Mouse (Mus musculus) heart, adult 18-20 months (tissue): ENCODE measurements around the gene Wnt10b. TPM values are rescaled to one million over a fixed set of nuclear protein-coding genes. Genes with fewer than 3 reads are reported as not detected.
"Not testable (repeated sequence)": the region's sequence is repeated elsewhere in the genome, so short reads cannot be mapped to it uniquely, and the experiment has no call there.

ENCODE experiments used
- DNase-seq, 2 experiments: peaks; one replicate each; pipeline ENCODE4 v3.0.0; 2021 to 2022; ENCODE audit warnings: mixed read lengths in 1 of 2
- long read RNA-seq, 2 experiments: library from polyadenylated mRNA; stranded (forward); transcript quantifications; one replicate each; pipeline ENCODE4 v2.0.0; 2021
- total RNA-seq, 2 experiments: library from RNA; stranded (reverse); gene quantifications; 2 replicates each; pipeline ENCODE4 v1.2.3; 2021

The Wnt10b gene
- under 1 TPM; 0.10 to 0.20 TPM for total RNA-seq
- long read RNA-seq, experiment 1, result 0 reads
- long read RNA-seq, experiment 2, result 0 reads

GRCm38 (mm10) chr15:98777762-98778161 lies at the start of gene Wnt10b:
Wnt10b (minus strand) TSS chr15:98778150.
- peak in 1 of 2 experiments; percentile 38 for DNase-seq

- no peak for DNase-seq
Observed at GRCm38 (mm10) chr15:98827611-98828011, 49.7 kb upstream of the Wnt10b start.

- DNase-seq, result no peak
Observed at GRCm38 (mm10) chr15:98823434-98823833, 45.5 kb upstream of the Wnt10b start.

- DNase-seq, result no peak
Observed at GRCm38 (mm10) chr15:98822147-98822546, 44.2 kb upstream of the Wnt10b start.

GRCm38 (mm10) chr15:98821403-98821802 lies 43.5 kb upstream of the Wnt10b start:
- peak in 1 of 2 experiments; percentile 44 for DNase-seq

- no peak for DNase-seq
Observed at GRCm38 (mm10) chr15:98820937-98821336, 43.0 kb upstream of the Wnt10b start.

GRCm38 (mm10) chr15:98818171-98818570 lies 40.2 kb upstream of the Wnt10b start:
- DNase-seq, result no peak

GRCm38 (mm10) chr15:98812741-98813424 lies 34.9 kb upstream of the Wnt10b start:
- no peak for DNase-seq

GRCm38 (mm10) chr15:98810212-98810611 lies 32.3 kb upstream of the Wnt10b start:
- not testable (repeated sequence) for DNase-seq

GRCm38 (mm10) chr15:98809390-98809789 lies 31.4 kb upstream of the Wnt10b start, which contains the start of gene Ddn:
Ddn (minus strand) TSS chr15:98809490.
- DNase-seq, result no peak

GRCm38 (mm10) chr15:98808651-98809134 lies 30.7 kb upstream of the Wnt10b start:
- no peak for DNase-seq

GRCm38 (mm10) chr15:98807895-98808650 lies 30.1 kb upstream of the Wnt10b start:
- DNase-seq, result peak; percentile 42 to 60

- DNase-seq, result no peak
Observed at GRCm38 (mm10) chr15:98806809-98807770, 29.1 kb upstream of the Wnt10b start.

GRCm38 (mm10) chr15:98806071-98806808 lies 28.3 kb upstream of the Wnt10b start:
- no peak for DNase-seq

GRCm38 (mm10) chr15:98805324-98806040 lies 27.5 kb upstream of the Wnt10b start:
- DNase-seq, result peak; percentile 71 to 85

- peak; percentile 72 to 90 for DNase-seq
Observed at GRCm38 (mm10) chr15:98804054-98804453, 26.1 kb upstream of the Wnt10b start.

GRCm38 (mm10) chr15:98802926-98803325 lies 25.0 kb upstream of the Wnt10b start:
- no peak for DNase-seq

GRCm38 (mm10) chr15:98799396-98799795 lies 21.4 kb upstream of the Wnt10b start:
- peak; percentile 57 to 91 for DNase-seq

GRCm38 (mm10) chr15:98798903-98799302 lies 21.0 kb upstream of the Wnt10b start:
- no peak for DNase-seq

- DNase-seq, result no peak
Observed at GRCm38 (mm10) chr15:98797835-98798492, 20.0 kb upstream of the Wnt10b start.
